Mouse (Mus musculus) hindbrain, embryonic 15.5 days (tissue): ENCODE results near the gene Susd2. TPM values are rescaled to one million over a fixed set of nuclear protein-coding genes. Genes with fewer than 3 reads are reported as not detected.

Experiments used
- ATAC-seq: fragments of 200-750 bp; cut with Nextera tagmentation; 2 replicates; pipeline ENCODE4 v1.8.0; 2017; ENCODE audit warnings: low read depth, moderate number of reproducible peaks, moderate TSS enrichment; ENCODE audit not compliant: low FRiP score
- H3K27ac ChIP-seq: fragments of 300-500 bp; sonication (generic); replicated peaks from 2 replicates; pipeline ENCODE4 v1.5.1; 2015; ENCODE audit warnings: mild to moderate bottlenecking, inconsistent platforms
- H3K27me3 ChIP-seq: fragments of 300-500 bp; sonication (generic); 2 replicates; pipeline ENCODE4 v1.6.1; 2015; ENCODE audit warnings: control low read depth, inconsistent platforms
- H3K36me3 ChIP-seq: fragments of 300-500 bp; sonication (generic); 2 replicates; pipeline ENCODE4 v1.6.1; 2015; ENCODE audit warnings: control low read depth, inconsistent platforms
- H3K4me1 ChIP-seq: fragments of 300-500 bp; sonication (generic); replicated peaks from 2 replicates; pipeline ENCODE4 v1.6.1; 2015; ENCODE audit warnings: control low read depth, inconsistent platforms
- H3K4me2 ChIP-seq: fragments of 300-500 bp; sonication (generic); 2 replicates; pipeline ENCODE4 v1.6.1; 2015; ENCODE audit warnings: moderate library complexity, mild to moderate bottlenecking, inconsistent platforms
- H3K4me3 ChIP-seq: fragments of 300-500 bp; sonication (generic); 2 replicates; pipeline ENCODE4 v1.5.1; 2015; ENCODE audit warnings: mild to moderate bottlenecking, inconsistent platforms
- H3K9ac ChIP-seq: fragments of 300-500 bp; sonication (generic); 2 replicates; pipeline ENCODE4 v1.6.1; 2015; ENCODE audit warnings: inconsistent platforms
- H3K9me3 ChIP-seq: fragments of 300-500 bp; sonication (generic); 2 replicates; pipeline ENCODE4 v1.6.1; 2016; ENCODE audit warnings: control low read depth, inconsistent platforms
- WGBS: fragments of 180-500 bp; shearing (Covaris S2); methylation state at CpG from one replicate; pipeline ENCODE4 v1.1.7; 2015; 5-methylcytosine and 5-hydroxymethylcytosine counted together
- polyA plus RNA-seq: library from polyadenylated mRNA; unstranded; fragments of >200 nt; fragmentation: Nextera tagmentation; extraction: Ambion mirVana; gene quantifications from 2 replicates; pipeline ENCODE4 v1.2.1, GENCODE M21; 2015

The Susd2 gene
- polyA plus RNA-seq, 1 experiment from 2014 or later = 7.9 TPM

DNA sequence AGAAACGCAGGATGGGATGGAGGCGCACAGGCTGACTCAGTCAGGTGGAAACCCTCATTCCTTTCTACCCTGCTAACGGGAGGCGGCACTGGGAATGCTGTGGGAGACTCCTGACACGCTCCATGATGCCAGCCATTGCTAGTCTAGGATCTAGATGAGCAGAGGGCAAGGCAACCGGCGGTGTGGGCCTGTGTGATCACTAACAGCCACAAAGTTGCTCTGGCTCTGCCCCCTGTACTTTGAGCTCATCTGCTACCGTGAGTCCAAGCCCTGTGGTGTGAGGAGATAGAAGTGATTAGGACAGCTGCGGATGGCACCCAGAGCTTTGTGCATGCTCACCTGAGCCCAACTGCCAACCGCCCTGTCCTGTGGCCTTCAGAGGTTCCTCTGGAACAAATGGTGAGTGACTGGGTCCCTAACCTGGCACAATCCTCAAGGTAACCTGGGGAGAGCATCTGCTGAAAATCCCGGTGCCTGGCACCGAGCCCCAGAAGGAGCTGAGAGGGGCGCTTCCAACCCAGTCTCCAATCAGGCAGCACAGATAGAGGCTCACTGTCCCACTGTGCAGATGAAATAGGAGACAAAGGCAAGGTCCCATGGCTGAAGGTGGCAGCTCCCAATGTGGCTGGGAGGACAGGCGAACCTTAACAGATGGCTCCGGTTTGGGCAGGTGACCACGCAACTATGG lies 7.7 kb upstream of the Susd2 start:
- no peak for ATAC-seq
- no peak overlapping the region for H3K27ac ChIP-seq
- no peak overlapping the region for H3K4me3 ChIP-seq
- no peak overlapping the region for H3K4me2 ChIP-seq
- WGBS = 92% methylated on average over 16 of the region's 16 CpGs
- H3K4me1 ChIP-seq = peaks cover 5% of the 10 kb centered on the region; the same call in 1 of the 2 replicates
- no peaks in the 10 kb centered on the region for H3K27me3 ChIP-seq
- H3K9me3 ChIP-seq = no peaks in the 10 kb centered on the region
- H3K9ac ChIP-seq = no peak overlapping the region
- H3K36me3 ChIP-seq = peaks cover 69% of the 10 kb centered on the region

DNA sequence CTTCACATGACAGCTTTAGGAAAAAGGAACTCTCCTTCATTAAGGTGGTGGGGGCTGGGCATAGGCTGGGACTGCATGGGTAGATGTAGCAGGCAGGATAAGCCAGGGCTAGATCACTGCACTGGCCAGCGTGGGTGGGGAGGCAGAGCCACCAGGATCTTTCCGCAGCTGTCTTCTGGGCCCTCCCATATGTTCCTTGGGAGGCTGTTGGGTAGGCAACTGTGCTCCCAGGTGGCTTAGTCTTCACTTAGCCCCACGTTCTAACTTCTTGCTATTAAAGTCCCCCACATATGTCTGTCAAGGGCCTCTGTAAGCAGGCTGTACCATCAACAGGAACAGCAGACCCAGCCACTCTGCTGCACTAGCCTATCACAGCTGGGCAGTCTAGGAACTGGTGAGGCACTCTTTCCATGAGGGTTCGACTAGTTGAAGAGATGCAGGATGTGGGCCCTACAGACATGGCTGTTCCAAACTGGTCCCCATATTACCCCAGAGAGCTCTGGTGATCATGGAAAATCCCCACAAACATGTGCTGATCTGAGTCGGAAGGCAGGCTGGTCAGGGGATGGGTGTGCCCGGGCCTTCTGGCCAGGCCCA lies 6.6 kb upstream of the Susd2 start:
- 86% methylated on average over 6 of the region's 6 CpGs for WGBS
- Histone ChIP-seq H3K4me2 (no peak overlapping the region), H3K36me3 (peaks cover 62% of the 10 kb centered on the region), H3K4me1 (peaks cover 5% of the 10 kb centered on the region; the same call in 1 of the 2 replicates), H3K27ac (no peak overlapping the region), H3K27me3 (no peaks in the 10 kb centered on the region), H3K4me3 (no peak overlapping the region), H3K9ac (no peak overlapping the region), H3K9me3 (no peaks in the 10 kb centered on the region)
- ATAC-seq = no peak

DNA sequence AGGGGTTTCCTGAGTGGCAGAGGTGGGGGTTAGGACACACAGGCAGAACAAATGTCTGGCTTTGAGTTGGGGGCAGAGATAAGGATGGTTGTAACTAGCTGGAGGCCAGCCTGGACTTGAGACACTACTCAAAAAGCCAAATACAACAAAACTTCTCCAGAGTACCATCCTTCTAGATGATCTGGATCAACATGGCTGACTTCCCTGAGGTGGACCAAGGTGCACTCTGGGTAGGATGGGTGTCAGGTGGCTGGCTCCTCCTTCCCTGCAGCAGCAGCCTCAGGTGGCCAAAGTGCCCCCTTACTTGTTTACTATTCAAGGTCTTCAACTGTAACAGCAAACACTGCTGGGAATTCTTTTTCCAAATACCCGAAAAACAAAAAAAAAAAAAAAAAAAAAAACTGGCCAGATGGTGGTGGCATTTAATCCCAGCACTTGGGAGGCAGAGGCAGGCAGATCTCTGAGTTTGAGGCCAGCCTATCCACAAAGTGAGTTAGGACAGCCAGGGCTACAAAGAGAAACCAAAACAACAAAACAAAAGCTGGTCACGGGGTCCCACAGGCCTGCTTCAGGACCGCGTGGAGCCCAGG lies 5.7 kb upstream of the Susd2 start:
- H3K27ac ChIP-seq = no peak overlapping the region
- H3K36me3 ChIP-seq = peaks cover 57% of the 10 kb centered on the region
- 93% methylated on average over 4 of the region's 4 CpGs for WGBS
- H3K9ac ChIP-seq = no peak overlapping the region
- H3K9me3 ChIP-seq = no peaks in the 10 kb centered on the region
- no peaks in the 10 kb centered on the region for H3K27me3 ChIP-seq
- no peak overlapping the region for H3K4me2 ChIP-seq
- peaks cover 5% of the 10 kb centered on the region; the same call in 1 of the 2 replicates for H3K4me1 ChIP-seq
- no peak for ATAC-seq
- no peak overlapping the region for H3K4me3 ChIP-seq

DNA sequence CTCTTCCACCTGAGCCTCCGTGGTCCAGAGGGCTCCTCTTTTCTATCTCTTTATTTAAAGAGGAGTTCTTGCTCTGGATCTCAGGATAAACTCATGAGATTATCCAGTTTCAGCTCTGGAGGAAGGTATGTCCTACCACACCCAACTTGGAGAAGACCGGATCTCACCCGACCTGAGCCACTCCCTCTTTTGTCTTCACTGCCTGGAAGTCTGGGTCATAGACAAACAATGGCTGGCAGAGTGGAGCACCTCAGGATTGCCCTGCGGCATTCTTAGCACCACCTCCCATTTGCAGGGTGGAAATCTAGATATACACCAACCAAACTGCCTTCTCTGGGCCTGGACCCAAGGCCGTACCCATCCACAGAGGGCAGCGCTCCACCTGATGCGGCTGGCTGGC lies 5.2 kb upstream of the Susd2 start:
- H3K27ac ChIP-seq = no peak overlapping the region
- H3K4me1 ChIP-seq = peaks cover 7% of the 10 kb centered on the region
- ATAC-seq = no peak
- no peak overlapping the region for H3K4me3 ChIP-seq
- H3K36me3 ChIP-seq = peaks cover 57% of the 10 kb centered on the region
- no peak overlapping the region for H3K4me2 ChIP-seq
- no peaks in the 10 kb centered on the region for H3K27me3 ChIP-seq
- WGBS = 95% methylated on average over 7 of the region's 7 CpGs
- H3K9me3 ChIP-seq = no peaks in the 10 kb centered on the region
- no peak overlapping the region for H3K9ac ChIP-seq

DNA sequence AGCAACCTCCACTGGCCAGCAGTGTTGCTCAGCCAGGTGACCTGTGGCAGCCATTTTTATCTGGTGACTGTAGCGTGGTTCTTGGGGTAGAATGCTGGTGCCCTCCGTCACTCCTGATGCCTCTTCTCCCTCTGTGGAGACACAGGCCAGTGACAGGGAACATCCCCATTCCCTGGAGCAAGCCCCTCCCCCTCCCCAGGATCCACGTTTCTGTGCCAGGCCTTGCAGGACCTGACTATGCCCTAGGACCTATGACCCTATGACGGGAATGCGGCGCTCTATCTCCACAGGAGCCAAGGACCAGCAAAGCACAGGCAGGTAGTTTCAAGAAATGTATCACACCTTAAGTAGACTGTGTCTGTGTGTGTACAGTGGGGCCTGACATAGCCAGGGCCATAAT lies 4.3 kb upstream of the Susd2 start:
- Histone ChIP-seq H3K36me3 (peaks cover 53% of the 10 kb centered on the region), H3K4me2 (no peak overlapping the region), H3K4me1 (peaks cover 16% of the 10 kb centered on the region), H3K27ac (peak overlapping the region; percentile 45; the same call in 1 of the 2 replicates), H3K9ac (no peak overlapping the region), H3K4me3 (no peak overlapping the region), H3K9me3 (no peaks in the 10 kb centered on the region), H3K27me3 (no peaks in the 10 kb centered on the region)
- ATAC-seq = no peak
- WGBS = 91% methylated on average over 6 of the region's 6 CpGs

DNA sequence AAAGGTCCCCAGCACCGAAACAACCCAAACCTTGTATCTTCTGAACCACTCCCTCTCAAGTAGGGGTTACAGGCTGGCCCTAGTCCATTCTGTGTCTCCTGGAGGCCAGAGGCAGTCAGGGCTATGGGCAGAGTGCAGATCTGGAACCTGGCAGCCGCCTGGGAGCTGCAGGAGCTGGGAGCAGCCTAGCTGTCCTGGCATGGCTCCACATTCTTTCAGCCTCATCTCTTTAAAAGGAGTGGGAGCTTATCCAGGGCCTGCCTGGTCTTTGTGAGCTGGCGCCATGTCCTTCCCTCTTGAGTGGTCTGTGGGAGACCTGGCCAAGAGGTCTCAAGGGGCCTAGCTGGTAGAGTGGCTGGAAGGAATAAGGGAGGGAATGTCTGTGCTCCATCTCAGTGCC lies 3.6 kb upstream of the Susd2 start:
- H3K4me2 ChIP-seq = no peak overlapping the region

DNA sequence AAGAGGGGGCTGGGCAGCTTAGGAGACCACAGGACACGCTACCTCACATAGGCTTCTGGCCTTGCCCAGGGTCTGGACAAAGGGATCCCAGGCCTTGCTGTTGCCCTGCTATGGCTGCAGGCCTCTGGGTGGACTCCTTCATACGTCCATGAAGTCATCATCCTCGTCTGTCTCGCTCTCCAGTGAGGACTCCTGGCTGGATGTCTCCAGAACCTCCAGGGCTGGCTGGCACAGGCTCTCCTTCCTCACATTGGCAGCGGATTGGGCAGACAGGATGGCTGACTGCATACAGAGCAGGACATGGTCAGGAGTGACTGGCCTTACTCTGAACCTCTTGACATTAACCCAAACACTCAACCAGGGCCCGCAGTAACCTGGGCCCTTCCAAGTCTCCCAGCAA lies 2.6 kb upstream of the Susd2 start:
- WGBS = 82% methylated on average over 6 of the region's 6 CpGs
- Histone ChIP-seq H3K27ac (no peak overlapping the region), H3K36me3 (peaks cover 39% of the 10 kb centered on the region), H3K4me3 (no peak overlapping the region), H3K4me2 (no peak overlapping the region), H3K9ac (no peak overlapping the region), H3K9me3 (no peaks in the 10 kb centered on the region), H3K27me3 (no peaks in the 10 kb centered on the region), H3K4me1 (peaks cover 20% of the 10 kb centered on the region)
- no peak for ATAC-seq

More for the DNA sequence above, 3.6 kb upstream of the Susd2 start:
- Histone ChIP-seq H3K36me3 (peaks cover 47% of the 10 kb centered on the region), H3K4me1 (peaks cover 20% of the 10 kb centered on the region), H3K27me3 (no peaks in the 10 kb centered on the region), H3K4me3 (no peak overlapping the region), H3K9me3 (no peaks in the 10 kb centered on the region), H3K27ac (peak overlapping the region; percentile 45; the same call in 1 of the 2 replicates), H3K9ac (no peak overlapping the region)
- peak; percentile 47 for ATAC-seq
- 73% methylated on average over 3 of the region's 3 CpGs for WGBS

DNA sequence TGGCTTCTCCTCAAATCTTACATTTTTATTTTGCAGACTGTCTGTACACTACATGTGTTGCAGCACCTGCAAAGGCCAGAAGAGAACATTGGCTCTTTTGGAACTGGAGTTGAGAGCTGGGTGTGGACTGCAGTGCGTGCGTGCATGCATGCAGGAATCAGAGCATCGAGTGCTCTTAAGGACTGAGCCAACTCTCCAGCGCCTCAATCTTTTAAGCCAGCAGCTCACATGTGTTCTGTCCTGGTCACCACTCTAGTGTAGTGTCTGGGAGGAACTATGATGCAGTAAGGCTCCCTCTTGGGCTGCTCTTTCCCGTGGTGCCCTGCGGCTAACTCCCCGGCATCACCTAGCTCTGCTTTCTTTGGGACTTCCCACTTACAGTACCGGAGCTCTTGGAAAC lies 1.8 kb upstream of the Susd2 start:
- H3K27me3 ChIP-seq = no peaks in the 10 kb centered on the region
- no peak overlapping the region for H3K4me3 ChIP-seq
- H3K4me2 ChIP-seq = no peak overlapping the region
- H3K27ac ChIP-seq = no peak overlapping the region
- H3K9ac ChIP-seq = no peak overlapping the region
- peaks cover 20% of the 10 kb centered on the region for H3K4me1 ChIP-seq
- H3K36me3 ChIP-seq = peaks cover 31% of the 10 kb centered on the region
- 93% methylated on average over 8 of the region's 8 CpGs for WGBS
- no peak for ATAC-seq
- H3K9me3 ChIP-seq = no peaks in the 10 kb centered on the region

DNA sequence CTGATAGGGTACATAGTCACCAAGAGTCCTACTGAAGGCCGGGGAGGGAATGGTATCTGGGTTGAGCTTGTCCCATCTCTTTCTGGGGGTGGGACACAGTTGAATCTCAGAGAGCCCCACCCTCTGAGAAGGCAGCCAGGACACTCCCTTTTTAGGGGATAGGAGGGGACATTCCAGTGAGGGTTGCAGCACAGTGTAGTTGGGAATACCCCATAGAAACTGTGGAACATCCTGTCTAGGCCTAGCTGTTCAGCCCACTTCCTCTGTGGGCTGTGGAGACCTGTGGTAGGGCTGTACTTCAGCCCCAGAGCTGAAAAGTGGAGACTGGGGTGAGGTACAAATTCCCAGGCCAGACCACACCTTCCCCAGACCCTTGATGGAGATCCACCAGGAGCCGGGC lies 917 bp downstream of the Susd2 start:
- H3K9ac ChIP-seq = no peak overlapping the region

DNA sequence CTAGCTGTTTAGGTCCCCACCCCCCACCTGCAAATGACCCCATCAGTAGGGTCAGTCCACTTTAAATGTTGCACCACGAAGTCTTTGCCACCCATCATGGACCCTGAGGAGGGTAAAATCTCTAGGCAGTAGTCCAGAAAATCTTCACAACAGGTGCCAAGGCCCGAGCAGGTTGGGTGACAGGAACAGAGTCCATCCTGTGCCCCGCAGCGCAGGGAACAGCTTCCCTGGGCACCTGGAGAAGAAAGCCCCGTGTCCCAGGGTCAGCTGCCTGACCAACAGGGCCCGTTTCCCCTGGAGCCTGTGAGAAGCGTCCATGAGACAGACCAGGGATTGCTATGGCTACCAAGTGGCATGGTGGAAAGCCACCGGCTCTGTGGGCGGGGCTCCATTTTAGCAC lies 1.4 kb downstream of the Susd2 start:
- H3K36me3 ChIP-seq = 0 out of 2 replicates have a peak, but pooled peaks cover 6% of the 10 kb centered on the region
- no peak overlapping the region for H3K4me3 ChIP-seq
- peaks cover 15% of the 10 kb centered on the region for H3K4me1 ChIP-seq
- no peaks in the 10 kb centered on the region for H3K27me3 ChIP-seq
- no peak for ATAC-seq
- H3K9ac ChIP-seq = no peak overlapping the region
- no peaks in the 10 kb centered on the region for H3K9me3 ChIP-seq
- no peak overlapping the region for H3K27ac ChIP-seq
- no peak overlapping the region for H3K4me2 ChIP-seq
- WGBS = 83% methylated on average over 9 of the region's 9 CpGs

More for the DNA sequence above, 917 bp downstream of the Susd2 start:
- 92% methylated on average over 2 of the region's 2 CpGs for WGBS
- H3K4me3 ChIP-seq = no peak overlapping the region
- H3K27me3 ChIP-seq = no peaks in the 10 kb centered on the region
- H3K36me3 ChIP-seq = peaks cover 10% of the 10 kb centered on the region; the same call in 1 of the 2 replicates
- peak overlapping the region; percentile 34; the same call in 1 of the 2 replicates for H3K4me2 ChIP-seq
- H3K4me1 ChIP-seq = peaks cover 17% of the 10 kb centered on the region
- H3K27ac ChIP-seq = no peak overlapping the region
- no peak for ATAC-seq
- no peaks in the 10 kb centered on the region for H3K9me3 ChIP-seq

DNA sequence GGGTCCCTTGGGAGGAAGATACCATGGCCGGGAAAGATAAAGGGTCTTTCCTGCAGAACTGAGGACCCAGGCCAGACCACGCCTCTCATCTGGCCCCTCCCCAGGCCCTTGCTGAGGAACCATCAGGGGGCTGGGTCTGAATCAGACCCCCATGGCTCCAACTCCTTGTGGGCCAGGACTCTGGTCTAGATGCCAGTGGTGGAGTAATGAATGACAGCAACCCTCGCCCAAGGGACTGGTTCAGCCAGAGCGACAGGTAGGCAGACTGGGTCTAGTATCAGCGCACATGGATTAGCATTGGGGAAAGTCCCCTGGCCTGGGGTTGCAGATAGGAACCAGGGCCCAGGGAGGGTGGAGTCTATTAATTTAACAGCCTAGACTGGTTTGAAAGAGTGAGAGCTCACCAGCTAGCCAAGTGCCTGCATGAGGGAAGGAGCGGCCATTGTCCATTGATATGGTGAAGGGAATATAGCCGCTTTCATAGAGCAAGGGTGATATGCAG lies 2.0 kb downstream of the Susd2 start:
- H3K4me3 ChIP-seq = no peak overlapping the region
- no peak overlapping the region for H3K9ac ChIP-seq
- no peaks in the 10 kb centered on the region for H3K9me3 ChIP-seq
- no peaks in the 10 kb centered on the region for H3K27me3 ChIP-seq
- H3K36me3 ChIP-seq = 0 out of 2 replicates have a peak, but pooled peaks cover 6% of the 10 kb centered on the region
- no peak overlapping the region for H3K27ac ChIP-seq
- H3K4me1 ChIP-seq = peaks cover 15% of the 10 kb centered on the region
- 91% methylated on average over 7 of the region's 7 CpGs for WGBS
- no peak overlapping the region for H3K4me2 ChIP-seq
- ATAC-seq = no peak

DNA sequence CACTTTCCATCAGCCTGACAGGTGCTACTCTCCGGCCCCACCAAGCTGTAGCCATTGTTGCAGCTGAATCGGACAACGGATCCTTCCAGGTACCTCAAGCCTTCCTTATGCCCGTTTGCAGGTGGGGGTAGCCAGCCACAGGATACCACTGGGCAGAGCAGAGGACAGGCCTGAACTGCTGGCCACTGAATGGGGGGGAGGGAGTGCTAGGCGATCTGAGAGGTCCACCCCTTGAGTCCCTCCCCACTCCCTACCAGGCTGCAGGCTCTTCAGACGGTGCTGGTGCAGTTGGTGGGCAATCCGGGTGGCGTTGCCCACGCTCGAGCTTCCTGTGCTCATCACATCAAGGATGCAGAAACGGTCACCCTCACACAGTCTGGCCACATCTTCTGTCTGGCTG lies 6.1 kb downstream of the Susd2 start:
- ATAC-seq = no peak; the same call in 1 of the 2 replicates
- H3K9me3 ChIP-seq = no peaks in the 10 kb centered on the region
- H3K4me1 ChIP-seq = no peaks in the 10 kb centered on the region
- no peak overlapping the region for H3K4me3 ChIP-seq
- 94% methylated on average over 11 of the region's 11 CpGs for WGBS
- H3K27ac ChIP-seq = no peak overlapping the region
- no peaks in the 10 kb centered on the region for H3K27me3 ChIP-seq
- H3K9ac ChIP-seq = no peak overlapping the region
- H3K36me3 ChIP-seq = no peaks in the 10 kb centered on the region
- H3K4me2 ChIP-seq = no peak overlapping the region
